Mouse (Mus musculus): ENCODE results near the gene Pltp. TPM values are rescaled to one million over a fixed set of nuclear protein-coding genes. Genes with fewer than 3 reads are reported as not detected.
"Not testable (repeated sequence)": the region's sequence is repeated elsewhere in the genome, so short reads cannot be mapped to it uniquely, and the experiment has no call there.

Gene Pltp
- polyA plus RNA-seq, 1 experiment from 2014 or later = 129 TPM

GRCm38 (mm10) chr2:164891056-164891834 is 33.7 kb upstream of the Pltp start:
- ATAC-seq (ENCODE audit: low FRiP score, low read depth) = no peak
- Histone ChIP-seq H3K27me3 (no peaks in the 10 kb centered on the region), H3K4me1 (replicated peaks) (no peaks in the 10 kb centered on the region), H3K36me3 (peaks cover 96% of the 10 kb centered on the region), H3K9me3 (no peaks in the 10 kb centered on the region), H3K27ac (replicated peaks) (no peak overlapping the region), H3K9ac (no peak overlapping the region), H3K4me2 (no peak overlapping the region), H3K4me3 (no peak overlapping the region)
- 90% methylated on average over 13 of the region's 13 CpGs for WGBS

DNA sequence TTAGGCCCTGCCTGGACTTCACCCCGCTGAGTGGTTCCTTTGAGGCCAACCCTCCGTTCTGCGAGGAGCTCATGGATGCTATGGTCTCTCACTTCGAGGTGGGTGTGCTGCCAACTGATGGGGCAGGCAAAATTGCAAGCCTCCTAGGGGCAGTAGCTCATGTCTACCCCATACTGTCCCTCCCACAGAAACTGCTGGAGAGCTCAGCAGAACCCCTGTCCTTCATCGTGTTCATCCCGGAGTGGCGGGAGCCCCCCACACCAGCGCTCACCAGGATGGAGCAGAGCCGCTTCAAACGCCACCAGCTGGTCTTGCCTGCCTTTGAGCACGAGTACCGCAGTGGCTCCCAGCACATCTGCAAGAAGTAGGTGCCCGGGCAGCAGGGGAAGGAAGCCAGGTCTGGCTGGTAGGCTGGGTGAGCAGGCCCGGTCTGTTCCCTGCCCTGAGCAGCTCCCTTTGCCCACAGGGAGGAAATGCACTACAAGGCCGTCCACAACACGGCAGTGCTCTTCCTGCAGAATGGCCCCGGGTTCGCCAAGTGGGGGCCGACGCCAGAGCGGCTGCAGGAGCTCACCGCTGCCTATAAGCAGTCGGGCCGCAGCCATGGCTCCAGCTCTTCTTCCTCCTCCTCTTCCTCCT is 33.0 kb upstream of the Pltp start:
- Histone ChIP-seq H3K27ac (replicated peaks) (no peak overlapping the region), H3K4me3 (no peak overlapping the region), H3K36me3 (peaks cover 96% of the 10 kb centered on the region), H3K4me1 (replicated peaks) (no peaks in the 10 kb centered on the region), H3K27me3 (no peaks in the 10 kb centered on the region), H3K9me3 (no peaks in the 10 kb centered on the region), H3K4me2 (no peak overlapping the region), H3K9ac (no peak overlapping the region)
- 94% methylated on average over 24 of the region's 24 CpGs for WGBS
- no peak for ATAC-seq (ENCODE audit: low FRiP score, low read depth)

DNA sequence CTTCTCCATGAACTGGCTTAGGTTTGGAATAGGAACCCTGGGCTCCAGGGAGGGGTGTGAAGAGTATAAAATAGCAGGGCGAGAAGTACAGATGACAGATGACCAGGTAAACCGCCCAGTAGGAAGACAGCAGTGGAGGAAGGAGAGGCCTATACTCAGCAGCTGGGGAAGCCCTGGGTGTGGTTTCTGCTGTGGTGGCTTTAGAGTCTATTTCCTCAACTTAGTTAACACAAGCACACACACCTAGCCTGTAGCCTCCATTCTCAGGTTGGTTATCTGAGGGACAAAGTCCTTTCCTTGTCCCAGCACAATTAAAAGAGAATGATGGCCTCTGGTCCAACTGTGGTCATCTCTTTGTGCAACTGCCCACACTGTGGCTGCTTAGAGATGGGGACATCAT is 32.4 kb upstream of the Pltp start:
- Histone ChIP-seq H3K4me1 (replicated peaks) (no peaks in the 10 kb centered on the region), H3K36me3 (peaks cover 95% of the 10 kb centered on the region), H3K9me3 (no peaks in the 10 kb centered on the region), H3K4me3 (no peak overlapping the region), H3K4me2 (no peak overlapping the region), H3K9ac (no peak overlapping the region), H3K27me3 (no peaks in the 10 kb centered on the region), H3K27ac (replicated peaks) (no peak overlapping the region)
- ATAC-seq (ENCODE audit: low FRiP score, low read depth) = no peak
- WGBS = 93% methylated on average over 2 of the region's 2 CpGs

DNA sequence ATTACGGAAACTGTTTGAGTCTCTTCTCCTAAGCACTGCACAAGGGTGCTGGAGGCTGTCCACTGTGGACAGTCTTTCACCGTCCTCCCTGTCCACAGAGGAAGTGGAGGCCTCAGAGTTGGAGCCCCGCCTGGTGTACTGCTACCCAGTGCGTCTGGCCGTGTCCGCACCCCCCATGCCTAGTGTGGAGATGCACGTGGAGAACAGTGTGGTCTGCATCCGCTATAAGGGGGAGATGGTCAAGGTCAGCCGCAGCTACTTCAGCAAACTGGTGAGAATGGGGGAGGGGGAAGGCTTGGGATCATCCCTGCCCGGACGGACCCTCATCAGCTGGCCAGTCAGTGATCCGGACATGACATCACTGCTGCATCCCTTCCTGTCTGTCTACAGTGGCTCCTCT is 31.5 kb upstream of the Pltp start:
- H3K27ac ChIP-seq (replicated peaks) = no peak overlapping the region
- no peak overlapping the region for H3K4me2 ChIP-seq
- H3K4me1 ChIP-seq (replicated peaks) = no peaks in the 10 kb centered on the region
- WGBS = 87% methylated on average over 12 of the region's 12 CpGs
- no peaks in the 10 kb centered on the region for H3K27me3 ChIP-seq
- H3K9ac ChIP-seq = no peak overlapping the region
- H3K36me3 ChIP-seq = peaks cover 92% of the 10 kb centered on the region
- H3K4me3 ChIP-seq = no peak overlapping the region
- no peak for ATAC-seq (ENCODE audit: low FRiP score, low read depth)
- H3K9me3 ChIP-seq = no peaks in the 10 kb centered on the region

DNA sequence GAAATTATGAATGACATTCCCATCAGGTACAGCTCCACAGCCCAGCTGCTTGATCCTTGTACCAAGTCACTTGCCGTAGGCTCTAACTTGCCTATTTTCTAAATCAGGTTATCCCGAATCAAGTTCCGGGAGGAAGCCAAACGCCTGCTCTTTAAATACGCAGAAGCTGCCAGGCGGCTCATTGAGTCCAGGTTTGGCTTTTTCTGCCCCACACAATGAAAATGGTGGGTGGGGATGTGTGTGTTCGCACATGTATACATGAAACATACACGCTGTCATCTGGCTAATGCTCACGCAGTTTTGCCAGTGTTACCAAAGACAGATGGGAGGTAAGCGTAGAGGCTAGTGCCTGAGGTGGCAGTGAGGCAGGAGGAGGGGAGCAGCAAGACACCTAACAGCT is 29.1 kb upstream of the Pltp start:
- ATAC-seq (ENCODE audit: low FRiP score, low read depth) = no peak
- Histone ChIP-seq H3K9me3 (no peaks in the 10 kb centered on the region), H3K36me3 (peaks cover 74% of the 10 kb centered on the region), H3K27ac (replicated peaks) (no peak overlapping the region), H3K4me3 (no peak overlapping the region), H3K4me2 (no peak overlapping the region), H3K4me1 (replicated peaks) (no peaks in the 10 kb centered on the region), H3K9ac (no peak overlapping the region), H3K27me3 (no peaks in the 10 kb centered on the region)
- WGBS = 93% methylated on average over 10 of the region's 10 CpGs

GRCm38 (mm10) chr2:164885788-164886187 is 28.3 kb upstream of the Pltp start:
- Histone ChIP-seq H3K4me2 (no peak overlapping the region), H3K4me1 (replicated peaks) (peaks cover 8% of the 10 kb centered on the region), H3K27ac (replicated peaks) (no peak overlapping the region), H3K27me3 (no peaks in the 10 kb centered on the region), H3K9me3 (no peaks in the 10 kb centered on the region), H3K36me3 (peaks cover 66% of the 10 kb centered on the region), H3K9ac (no peak overlapping the region), H3K4me3 (no peak overlapping the region)
- 62% methylated on average over 7 of the region's 7 CpGs for WGBS
- ATAC-seq (ENCODE audit: low FRiP score, low read depth) = no peak

DNA sequence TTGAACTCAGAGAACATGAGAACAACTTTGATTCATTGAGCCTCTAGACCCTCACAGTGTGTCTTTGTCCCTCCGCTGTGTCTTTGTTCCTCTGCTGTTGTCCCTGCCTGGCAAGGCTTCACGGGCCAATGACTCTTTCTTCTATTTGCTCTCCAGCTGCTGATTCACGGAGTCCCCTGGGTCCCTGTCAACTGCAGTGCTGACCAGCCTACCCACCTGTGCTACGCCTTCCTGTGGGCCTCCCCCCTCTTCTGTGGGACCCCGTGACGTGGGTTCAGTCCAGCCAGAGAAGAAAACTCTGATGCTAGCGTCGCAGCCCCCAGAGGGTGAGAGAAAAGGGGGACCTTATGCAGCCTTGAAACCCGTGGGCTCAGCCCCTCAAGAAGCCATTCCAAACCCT is 25.1 kb upstream of the Pltp start:
- Histone ChIP-seq H3K27me3 (no peaks in the 10 kb centered on the region), H3K4me2 (no peak overlapping the region), H3K36me3 (peaks cover 34% of the 10 kb centered on the region), H3K4me3 (no peak overlapping the region), H3K9me3 (no peaks in the 10 kb centered on the region), H3K27ac (replicated peaks) (no peak overlapping the region; the same call in 1 of the 2 replicates), H3K4me1 (replicated peaks) (peaks cover 23% of the 10 kb centered on the region), H3K9ac (no peak overlapping the region)
- WGBS = 17% methylated on average over 9 of the region's 9 CpGs
- ATAC-seq (ENCODE audit: low FRiP score, low read depth) = no peak

DNA sequence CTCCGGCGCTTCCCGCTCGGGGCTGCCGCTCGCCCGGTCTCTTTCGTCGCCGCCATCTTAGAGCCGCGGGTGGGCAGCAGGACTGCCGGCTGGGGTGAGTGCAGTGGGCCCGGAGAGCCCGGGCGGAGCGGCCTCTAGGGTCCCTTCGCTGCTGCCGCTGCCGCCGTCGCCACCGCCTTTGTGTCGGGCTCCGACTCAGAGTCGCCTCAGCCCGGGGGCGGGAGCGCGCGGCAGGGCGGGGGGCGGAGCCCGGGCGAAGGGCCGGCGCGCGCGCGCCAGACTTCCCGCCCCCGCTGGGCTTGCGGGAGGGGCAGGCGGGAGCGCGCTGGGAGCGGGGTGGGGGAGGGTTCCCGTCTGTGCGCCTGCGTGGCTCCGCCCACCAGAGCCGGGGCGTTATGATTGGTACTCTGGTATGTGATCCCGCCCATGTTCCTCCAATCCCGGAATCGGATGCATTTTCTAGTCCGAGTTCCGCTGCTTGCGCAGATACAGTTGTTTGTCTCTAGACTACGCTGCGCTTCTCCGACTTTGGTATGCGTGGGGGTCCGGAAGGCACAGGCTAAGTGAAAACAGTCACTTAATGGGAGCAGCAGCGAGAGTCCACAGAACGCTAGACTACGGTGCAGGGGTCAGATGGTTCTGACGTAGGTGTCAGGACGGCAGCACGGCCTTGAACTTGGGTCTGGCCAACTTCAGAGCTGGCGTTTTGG is 22.2 kb upstream of the Pltp start:
- no peaks in the 10 kb centered on the region for H3K9me3 ChIP-seq
- H3K4me3 ChIP-seq = peak overlapping the region; percentile 84
- peaks cover 6% of the 10 kb centered on the region for H3K36me3 ChIP-seq
- peak overlapping the region; percentile 99 for H3K9ac ChIP-seq
- peak overlapping the region; percentile 97 for H3K4me2 ChIP-seq
- peaks cover 29% of the 10 kb centered on the region for H3K4me1 ChIP-seq (replicated peaks)
- ATAC-seq (ENCODE audit: low FRiP score, low read depth) = peak; percentile 91
- peak overlapping the region; percentile 100 for H3K27ac ChIP-seq (replicated peaks)
- under 1% methylated on average over 72 of the region's 72 CpGs for WGBS
- no peaks in the 10 kb centered on the region for H3K27me3 ChIP-seq

DNA sequence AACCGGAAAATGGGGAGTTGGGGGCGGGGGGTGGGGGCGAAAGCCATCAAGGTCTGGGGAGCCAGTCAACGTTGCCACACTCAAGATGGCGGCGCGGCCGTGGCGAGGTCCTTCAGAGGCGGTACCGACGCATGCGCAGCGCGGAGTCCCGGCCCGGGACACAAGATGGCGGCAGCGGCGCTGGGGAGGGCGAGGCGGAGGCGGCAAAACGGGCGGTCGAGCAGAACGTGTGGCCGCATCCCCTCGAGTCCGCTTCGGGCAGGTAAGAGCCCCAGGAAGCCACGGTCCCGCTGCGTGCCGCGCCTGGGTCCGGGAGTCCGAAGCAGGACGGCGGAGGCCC is 21.7 kb upstream of the Pltp start, which contains the start of gene Pcif1:
Pcif1 (plus strand) TSS at position 77 of the 340 bp plus-strand sequence.
- peak; percentile 85 for ATAC-seq (ENCODE audit: low FRiP score, low read depth)
- Histone ChIP-seq H3K9ac (peak within 1 kb of the TSS; percentile 99), H3K9me3 (no peaks in the 10 kb centered on the region), H3K4me3 (peak within 1 kb of the TSS; percentile 84), H3K27ac (replicated peaks) (peak within 1 kb of the TSS; percentile 100), H3K4me2 (peak within 1 kb of the TSS; percentile 97), H3K4me1 (replicated peaks) (peaks cover 29% of the 10 kb centered on the region), H3K36me3 (peaks cover 4% of the 10 kb centered on the region), H3K27me3 (no peaks in the 10 kb centered on the region)
- WGBS = 0% methylated on average over 34 of the region's 40 CpGs

- peak; percentile 68 for ATAC-seq (ENCODE audit: low FRiP score, low read depth)
- Histone ChIP-seq H3K27me3 (no peaks in the 10 kb centered on the region), H3K4me3 (peak overlapping the region; percentile 84), H3K4me1 (replicated peaks) (peaks cover 29% of the 10 kb centered on the region), H3K27ac (replicated peaks) (peak overlapping the region; percentile 100), H3K9me3 (no peaks in the 10 kb centered on the region), H3K4me2 (peak overlapping the region; percentile 97), H3K9ac (peak overlapping the region; percentile 99), H3K36me3 (no peaks in the 10 kb centered on the region)
- 3% methylated on average over 28 of the region's 28 CpGs for WGBS
Observed at GRCm38 (mm10) chr2:164878509-164879227, 21.2 kb upstream of the Pltp start.

DNA sequence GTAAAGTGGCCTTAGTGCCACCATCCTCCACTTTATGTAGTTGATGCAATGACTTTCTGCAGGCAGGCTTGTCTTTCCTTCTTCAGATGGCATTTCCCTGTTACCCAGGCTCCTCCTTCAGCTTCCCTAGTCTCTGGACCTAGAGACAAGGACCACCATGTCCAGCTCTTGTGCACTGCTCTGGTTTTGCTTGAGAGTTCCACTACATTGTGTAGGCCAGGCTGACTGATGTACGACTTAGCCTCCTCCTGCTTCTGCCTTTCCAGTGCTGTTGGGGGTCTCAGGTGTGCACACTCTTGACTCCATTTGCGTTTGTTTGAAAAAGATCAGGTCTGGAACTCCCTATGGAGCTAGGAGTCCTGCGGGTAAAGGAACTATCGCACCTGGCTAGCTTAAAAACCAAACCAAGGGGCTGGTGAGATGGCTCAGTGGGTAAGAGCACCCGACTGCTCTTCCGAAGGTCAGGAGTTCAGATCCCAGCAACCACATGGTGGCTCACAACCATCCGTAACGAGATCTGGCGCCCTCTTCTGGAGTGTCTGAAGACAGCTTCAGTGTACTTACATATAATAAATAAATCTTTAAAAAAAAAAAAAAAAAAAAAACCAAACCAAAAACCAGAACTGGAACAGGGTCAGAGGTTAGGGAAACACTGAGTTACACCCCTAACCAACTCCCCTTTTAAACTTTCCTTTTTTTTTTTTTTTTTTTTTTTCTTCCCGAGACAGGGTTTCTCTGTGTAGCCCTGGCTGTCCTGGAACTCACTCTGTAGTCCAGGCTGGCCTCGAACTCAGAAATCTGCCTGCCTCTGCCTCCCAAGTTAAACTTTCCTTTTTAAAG is 20.1 kb upstream of the Pltp start:
- peaks cover 29% of the 10 kb centered on the region for H3K4me1 ChIP-seq (replicated peaks)
- H3K4me2 ChIP-seq = peak overlapping the region; percentile 97
- not testable (repeated sequence) for H3K9ac ChIP-seq; ATAC-seq (ENCODE audit: low FRiP score, low read depth); H3K4me3 ChIP-seq; H3K36me3 ChIP-seq; H3K27me3 ChIP-seq; H3K9me3 ChIP-seq
- 68% methylated on average over 11 of the region's 11 CpGs for WGBS
- H3K27ac ChIP-seq (replicated peaks) = peak overlapping the region; percentile 100; the same call in 1 of the 2 replicates
